Mouse (Mus musculus) erythroblast, adult 5-6 weeks (primary cell): ENCODE results near the gene Vps13d. TPM values are rescaled to one million over a fixed set of nuclear protein-coding genes. Genes with fewer than 3 reads are reported as not detected.

ENCODE experiments used
- ATAC-seq: replicated peaks from 2 replicates; pipeline ENCODE4 v1.8.0; 2016; ENCODE audit warnings: moderate number of reproducible peaks, mild to moderate bottlenecking, moderate TSS enrichment, inconsistent platforms; ENCODE audit not compliant: poor library complexity, low FRiP score, severe bottlenecking
- total RNA-seq, 2 experiments: library from RNA; stranded (forward) in 1 of 2; stranded (reverse) in 1 of 2; fragments of 150-400 nt in 1 of 2; fragments of 200-764, 138-1000 nt in 1 of 2; gene quantifications; 2 replicates each; pipeline versions ENCODE4 v1.2.3 to v1.2.4; 2015 to 2017; ENCODE audit warnings: low replicate concordance in 2 of 2

The Vps13d gene
- total RNA-seq, 2 experiments from 2014 or later, result 38.5 to 44.2 TPM

- ATAC-seq, result no peak
These were observed 206.2 kb downstream of the Vps13d start for GRCm38 (mm10) chr4:144988443-144989206.

DNA sequence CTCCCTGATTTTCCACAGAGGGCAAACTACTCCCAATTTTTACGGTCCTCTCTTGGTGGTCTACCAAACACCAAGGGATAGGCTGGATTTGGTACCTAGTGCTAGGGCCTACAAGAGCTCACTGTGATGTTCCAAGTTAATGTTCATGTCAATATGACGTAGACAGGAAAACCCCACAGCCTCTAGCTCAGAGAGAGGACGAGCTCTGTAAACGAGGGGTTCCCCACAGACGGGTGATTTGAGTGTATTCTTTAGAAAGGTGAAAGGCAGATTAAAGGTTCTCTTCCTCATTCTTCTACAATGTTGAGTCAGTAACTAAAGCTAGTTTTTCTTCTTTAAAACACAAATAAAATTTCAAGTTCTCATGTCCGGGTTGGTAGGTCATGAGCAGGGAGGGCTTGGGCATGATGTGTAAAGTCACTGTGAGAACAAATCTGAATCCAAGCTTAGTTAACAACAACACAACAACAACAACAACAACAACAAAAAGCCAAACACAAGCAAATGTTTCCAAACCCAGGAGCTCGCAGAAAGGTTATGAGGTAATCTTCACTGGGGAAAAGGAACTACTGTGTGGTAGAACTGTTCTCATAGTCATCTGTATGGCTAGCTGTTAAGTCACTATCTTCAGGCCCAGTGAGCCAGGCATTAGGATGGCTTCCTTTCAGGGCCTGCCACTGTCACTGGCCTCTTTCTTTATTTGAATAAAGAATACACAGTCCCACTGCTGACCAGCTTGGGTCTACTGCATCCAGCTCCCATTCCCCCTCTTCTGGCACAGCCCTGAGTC is 208.6 kb downstream of the Vps13d start:
- ATAC-seq, result no peak

- ATAC-seq, result no peak
These were observed 210.9 kb downstream of the Vps13d start for GRCm38 (mm10) chr4:144983821-144984371.

- no peak for ATAC-seq
These were observed 211.5 kb downstream of the Vps13d start for GRCm38 (mm10) chr4:144983228-144983744.

DNA sequence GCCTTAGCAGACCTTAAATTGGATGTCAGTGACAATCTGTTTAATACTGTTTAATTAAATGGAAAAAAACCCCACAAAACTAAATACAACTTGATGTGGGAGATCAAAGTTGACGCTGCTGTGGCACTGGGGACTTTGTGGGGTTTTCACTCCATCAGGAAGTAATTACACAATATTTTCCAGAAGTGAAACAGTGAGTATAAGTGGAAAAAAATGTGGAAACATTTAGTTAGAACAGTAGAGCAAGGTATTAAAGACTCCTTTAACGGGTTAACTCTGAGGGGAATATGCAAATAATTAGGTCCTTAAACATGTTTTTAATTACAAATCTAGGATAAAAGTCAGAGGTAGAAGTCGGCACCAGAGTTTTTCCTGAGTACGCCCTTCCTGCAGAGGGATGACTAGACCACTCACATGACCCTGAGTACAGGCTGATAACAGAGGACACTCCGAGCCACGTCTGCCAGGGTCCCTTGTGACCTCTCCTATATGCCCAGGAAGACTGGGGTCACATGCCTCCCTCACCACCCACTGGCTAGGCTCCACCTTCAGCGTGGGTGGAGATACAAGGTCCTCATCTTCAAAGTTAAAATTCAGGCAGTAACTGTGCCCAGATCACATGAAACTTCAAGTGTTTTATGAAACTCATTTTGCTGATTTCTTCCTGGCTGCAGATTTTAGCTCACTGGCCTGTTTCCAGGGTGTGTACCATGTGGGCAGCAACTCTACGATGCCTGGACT is 213.8 kb downstream of the Vps13d start:
- peak; percentile 78 for ATAC-seq

GRCm38 (mm10) chr4:144980110-144980509 is 214.7 kb downstream of the Vps13d start:
- ATAC-seq, result no peak

- ATAC-seq, result no peak
These were observed 216.8 kb downstream of the Vps13d start for GRCm38 (mm10) chr4:144978039-144978438.

GRCm38 (mm10) chr4:144977057-144977456 is 217.7 kb downstream of the Vps13d start:
- ATAC-seq, result no peak

DNA sequence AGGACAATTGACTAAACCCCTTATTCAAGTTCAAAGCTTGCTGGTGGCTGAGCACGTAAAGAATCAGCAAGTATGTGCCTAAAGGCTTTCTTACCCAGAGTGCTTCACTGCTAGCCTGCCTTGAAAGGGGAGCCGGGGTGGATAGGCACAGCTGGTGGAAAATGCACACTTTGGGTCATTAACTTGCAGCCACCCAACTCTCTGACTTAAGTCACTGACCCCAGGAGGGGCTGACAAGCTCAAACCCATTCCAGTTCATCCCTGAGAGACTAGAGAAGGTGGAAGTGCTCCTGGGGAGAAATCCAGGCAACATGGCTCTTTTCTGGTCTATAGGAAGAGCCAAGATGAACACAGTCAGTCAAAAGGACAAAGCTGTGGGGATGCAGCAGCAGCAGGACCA is 219.3 kb downstream of the Vps13d start:
- ATAC-seq, result no peak

GRCm38 (mm10) chr4:144974458-144974857 is 220.3 kb downstream of the Vps13d start:
- no peak for ATAC-seq

DNA sequence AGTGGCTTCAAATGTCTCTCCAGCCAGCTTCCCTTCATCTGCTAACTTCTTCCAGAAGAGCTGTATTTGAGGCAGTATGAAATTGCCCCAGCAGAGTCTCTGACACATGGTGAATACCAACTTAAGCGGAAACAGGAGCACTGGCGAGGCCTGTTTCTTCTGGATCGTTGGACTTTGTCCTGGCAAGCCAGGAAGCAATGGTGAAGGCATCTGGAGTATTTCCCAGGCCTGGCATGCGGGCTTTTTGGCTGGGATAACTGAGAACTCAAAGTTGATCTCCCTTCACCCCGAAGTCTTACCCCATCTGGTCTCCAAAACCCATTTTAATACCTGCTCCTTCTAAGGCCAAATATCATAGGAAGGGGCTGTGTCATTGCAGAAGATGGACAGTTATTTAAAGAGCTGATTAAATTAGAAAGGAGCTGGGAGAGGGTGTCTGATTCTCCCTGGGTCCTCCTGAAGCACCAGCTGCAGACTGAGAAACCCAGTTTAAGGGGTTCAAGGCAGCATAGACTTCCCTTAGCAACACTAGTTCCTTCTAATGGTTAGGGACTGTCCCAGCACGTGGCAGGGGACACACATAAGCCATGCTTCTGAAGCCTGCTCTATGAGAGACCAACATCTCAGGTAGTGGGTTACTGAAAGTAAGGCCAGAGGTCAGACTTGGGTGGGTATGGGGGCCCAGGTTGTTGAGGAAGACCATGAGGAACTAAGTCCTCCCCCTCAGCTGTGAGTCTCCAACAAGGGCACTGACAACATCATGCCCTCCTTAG is 221.7 kb downstream of the Vps13d start:
- ATAC-seq, result no peak

- ATAC-seq, result no peak
These were observed 223.8 kb downstream of the Vps13d start for GRCm38 (mm10) chr4:144971048-144971447.

DNA sequence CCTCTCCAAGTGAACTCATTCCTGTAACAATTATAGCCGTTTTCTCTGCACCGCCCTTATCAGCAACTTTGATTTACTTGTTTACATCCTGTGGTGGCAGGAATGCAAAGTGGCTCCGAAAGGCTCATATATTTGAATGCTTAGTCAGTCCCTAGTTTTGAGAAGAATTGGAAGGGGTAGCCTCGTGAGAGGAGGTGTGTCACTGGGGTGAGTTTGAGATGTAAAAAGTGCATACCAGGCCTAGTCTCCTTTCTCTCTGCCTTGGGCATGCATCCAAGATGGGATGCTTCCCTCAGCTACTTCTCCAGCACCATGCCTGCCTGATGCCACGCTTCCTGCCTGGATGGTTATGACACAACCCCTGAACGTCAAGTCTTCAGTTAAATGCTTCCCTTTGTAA is 225.8 kb downstream of the Vps13d start:
- no peak for ATAC-seq

GRCm38 (mm10) chr4:144968371-144968770 is 226.4 kb downstream of the Vps13d start:
- ATAC-seq, result no peak

DNA sequence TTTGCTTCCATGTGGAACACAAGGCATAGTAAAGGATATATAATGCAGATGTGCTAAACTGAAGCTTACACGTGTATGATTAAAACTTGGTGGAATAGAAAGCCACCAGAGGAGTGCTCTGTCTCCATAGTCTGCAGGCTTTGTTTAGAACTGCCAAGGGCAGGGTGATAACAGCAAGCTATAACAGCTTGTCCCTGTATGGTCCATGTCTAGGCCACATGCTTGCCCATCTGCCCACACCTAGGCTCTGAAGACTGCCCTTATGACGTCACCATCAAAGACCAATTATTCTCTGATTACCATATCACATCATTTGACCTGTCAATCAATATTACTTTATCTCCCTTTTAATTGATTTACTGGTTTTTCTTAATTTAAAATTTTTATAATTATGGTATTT is 229.6 kb downstream of the Vps13d start:
- no peak for ATAC-seq

- no peak for ATAC-seq
These were observed 233.1 kb downstream of the Vps13d start for GRCm38 (mm10) chr4:144961696-144962095.

DNA sequence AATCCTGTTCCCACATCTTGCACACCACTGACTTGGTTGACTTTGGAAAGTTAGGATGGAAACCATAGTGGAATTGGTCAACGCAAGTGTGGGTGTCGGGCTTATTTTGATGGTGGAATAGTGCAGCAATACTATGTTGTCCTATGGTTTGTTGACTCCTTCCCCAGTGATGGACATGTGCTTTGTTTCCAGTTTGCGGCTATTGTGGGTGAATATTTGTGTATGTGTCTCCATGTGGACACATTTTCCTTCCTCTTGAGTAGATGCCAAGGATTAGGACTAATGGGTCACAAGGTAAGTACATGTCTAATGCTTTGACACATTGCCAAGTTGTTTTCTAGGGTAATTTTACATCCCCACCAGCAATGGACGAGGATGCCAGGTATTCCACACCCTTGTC is 233.6 kb downstream of the Vps13d start:
- no peak for ATAC-seq

DNA sequence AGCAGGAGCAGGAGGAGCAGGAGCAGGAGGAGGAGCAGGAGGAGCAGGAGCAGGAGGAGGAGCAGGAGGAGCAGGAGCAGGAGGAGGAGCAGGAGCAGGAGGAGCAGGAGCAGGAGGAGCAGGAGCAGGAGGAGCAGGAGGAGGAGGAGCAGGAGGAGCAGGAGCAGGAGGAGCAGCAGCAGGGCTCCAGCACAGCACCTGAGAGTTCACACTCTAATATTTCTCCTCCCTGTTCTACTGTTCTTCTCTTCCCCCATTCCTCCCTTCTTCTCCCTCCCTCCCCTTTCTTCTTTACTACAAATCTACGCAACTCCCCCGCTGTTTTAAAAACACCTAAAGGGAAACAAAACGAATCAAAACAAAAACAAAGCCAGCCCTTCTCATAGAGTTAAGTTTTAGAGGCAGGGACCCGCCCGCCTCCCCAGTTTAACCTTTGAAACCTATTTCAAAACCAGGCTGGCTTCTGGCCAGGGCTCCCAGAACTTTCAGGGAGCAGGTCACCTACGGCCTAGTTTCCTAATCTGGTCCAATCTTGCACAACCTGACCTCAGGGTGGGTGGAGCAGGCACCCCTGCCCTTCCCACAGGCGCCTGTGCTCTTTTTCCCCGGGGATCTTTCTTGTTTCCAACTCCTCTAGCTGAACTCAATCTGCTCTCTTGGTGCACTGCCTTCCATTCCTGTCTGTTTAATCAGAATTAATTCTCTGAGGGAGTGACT is 234.5 kb downstream of the Vps13d start:
- ATAC-seq, result 0 out of 2 replicates have a peak, but pooled peaks have one; percentile 19

DNA sequence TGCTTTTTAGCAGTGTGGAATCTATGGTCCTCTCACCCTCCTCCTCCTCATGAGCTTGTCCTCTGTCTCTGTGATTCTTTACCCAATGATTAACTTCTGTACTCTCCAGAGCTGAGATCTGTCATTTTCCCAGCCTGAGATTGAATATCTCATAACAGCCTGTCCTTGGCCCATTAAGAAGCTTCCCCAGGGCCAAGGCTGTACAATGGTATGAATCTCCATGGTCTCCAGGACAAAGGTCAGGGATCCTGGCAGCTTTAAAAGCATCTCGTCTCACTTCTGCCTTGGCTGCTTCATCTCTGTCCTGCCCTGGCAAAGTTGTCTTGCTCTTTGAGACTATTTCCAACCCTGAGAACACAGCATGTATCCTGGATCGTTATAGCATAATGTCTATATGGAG is 237.1 kb downstream of the Vps13d start:
- no peak for ATAC-seq
